Mouse (Mus musculus): ENCODE data around the gene Dlg2.

Gene Dlg2

GRCm38 (mm10) chr7:90476313-90477245 lies at the start of gene Dlg2:
Dlg2 (plus strand) TSS chr7:90476672.
- CTCF ChIA-PET = no interaction called here

GRCm38 (mm10) chr7:90427006-90427405 lies 49.5 kb upstream of the Dlg2 start:
- CTCF ChIA-PET = interaction anchor here (0.6 kb wide), 1 partner anchor 425 kb away, joined by 3 read pairs; no protein-coding TSS in a partner anchor

GRCm38 (mm10) chr7:90432221-90432620 lies 44.3 kb upstream of the Dlg2 start:
- CTCF ChIA-PET = no interaction called here

- CTCF ChIA-PET = interaction anchor here (0.8 kb wide), 1 partner anchor 20 kb away, joined by 11 read pairs; no protein-coding TSS in a partner anchor
Measured at GRCm38 (mm10) chr7:90440044-90440443, 36.4 kb upstream of the Dlg2 start.

DNA sequence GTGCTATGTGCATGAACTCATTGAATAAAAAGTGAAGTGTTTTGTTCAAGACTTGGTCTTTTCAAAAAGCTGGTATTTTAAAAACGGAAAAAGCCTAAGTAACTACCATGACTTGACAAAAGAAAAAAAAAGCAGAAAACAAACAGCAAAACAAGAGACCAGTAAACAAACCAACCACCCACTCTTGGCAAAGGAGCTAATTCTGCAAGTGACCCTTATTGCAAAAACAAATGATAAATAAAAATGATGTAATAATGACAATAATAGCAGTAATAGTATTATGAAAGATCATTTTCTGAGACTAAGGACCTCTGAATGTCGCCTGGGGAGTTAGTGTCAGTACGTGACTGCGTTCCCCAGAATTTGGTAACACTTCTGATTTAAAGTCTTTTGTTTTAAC lies 34.4 kb upstream of the Dlg2 start:
- CTCF ChIA-PET = interaction anchor here (0.6 kb wide), 1 partner anchor 139 kb away, joined by 4 read pairs; no protein-coding TSS in a partner anchor

DNA sequence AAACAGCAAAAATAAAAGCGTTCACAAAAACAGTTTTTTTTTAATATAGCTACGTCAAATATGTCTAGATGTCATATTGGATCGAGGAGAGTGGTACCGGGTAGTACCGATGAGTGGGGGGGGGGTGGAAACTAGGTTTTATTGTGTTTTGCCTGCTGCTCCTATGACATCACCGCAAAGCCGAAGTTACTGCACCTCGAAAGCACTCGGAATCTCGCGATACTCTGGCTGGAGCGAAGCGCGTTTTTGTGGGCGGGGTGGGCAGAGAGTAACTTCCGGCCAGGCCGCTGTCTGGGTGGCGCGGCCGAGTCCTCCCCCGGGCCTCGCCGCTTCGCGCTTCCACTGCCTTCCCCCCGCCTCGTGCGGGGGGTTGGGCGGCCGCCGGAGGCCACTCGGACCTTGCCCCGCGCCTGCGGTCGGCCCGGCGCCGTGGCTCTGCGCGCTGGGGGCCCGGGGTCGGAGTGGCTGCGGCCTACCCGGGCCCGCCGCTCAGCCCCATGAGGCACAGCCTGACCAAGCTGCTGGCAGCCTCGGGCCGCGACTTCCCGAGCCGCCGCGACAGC lies 33.9 kb upstream of the Dlg2 start, which contains the start of gene Crebzf:
Gene Crebzf (plus strand): TSS at position 212 of the 563 bp plus-strand sequence.
- CTCF ChIA-PET = interaction anchor here (1.3 kb wide), 1 partner anchor 16 kb away, joined by 4 read pairs; no protein-coding TSS in a partner anchor

DNA sequence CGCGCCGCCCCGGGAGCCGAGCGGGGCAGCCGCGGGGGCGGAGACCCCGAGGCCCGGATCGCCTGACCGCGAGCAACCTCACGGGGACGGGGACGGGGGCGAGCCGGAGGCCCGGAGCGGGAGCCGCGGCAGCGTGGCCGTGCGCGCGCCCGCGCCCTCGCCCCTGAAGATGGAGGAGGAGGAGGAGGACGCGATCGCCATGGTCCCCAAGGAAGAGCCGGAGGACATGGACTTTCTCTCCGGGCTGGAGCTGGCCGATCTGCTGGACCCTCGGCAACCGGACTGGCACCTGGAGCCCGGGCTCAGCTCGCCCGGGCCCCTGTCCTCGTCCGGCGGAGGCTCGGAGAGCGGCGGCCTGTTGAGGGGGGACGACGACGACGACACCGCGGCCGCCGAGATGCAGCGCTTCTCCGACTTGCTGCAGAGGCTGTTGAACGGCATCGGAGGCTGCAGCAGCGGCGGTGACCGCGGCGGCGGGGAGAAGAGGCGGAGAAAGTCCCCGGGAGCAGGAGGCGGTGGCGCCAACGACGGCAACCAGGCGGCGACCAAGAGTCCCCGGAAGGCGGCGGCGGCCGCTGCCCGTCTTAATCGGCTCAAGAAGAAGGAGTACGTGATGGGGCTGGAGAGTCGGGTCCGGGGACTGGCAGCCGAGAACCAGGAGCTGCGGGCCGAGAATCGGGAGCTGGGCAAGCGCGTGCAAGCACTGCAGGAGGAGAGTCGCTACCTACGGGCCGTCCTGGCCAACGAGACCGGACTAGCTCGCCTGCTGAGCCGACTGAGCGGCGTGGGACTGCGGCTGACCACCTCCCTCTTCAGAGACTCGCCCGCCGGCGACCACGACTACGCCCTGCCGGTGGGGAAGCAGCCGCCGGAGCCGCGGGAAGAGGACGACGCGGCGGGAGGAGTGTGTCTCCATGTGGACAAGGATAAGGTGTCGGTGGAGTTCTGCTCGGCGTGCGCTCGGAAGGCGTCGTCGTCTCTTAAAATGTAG lies 33.1 kb upstream of the Dlg2 start:
- CTCF ChIA-PET = interaction anchor here (1.3 kb wide), 1 partner anchor 15 kb away, joined by 4 read pairs; no protein-coding TSS in a partner anchor

DNA sequence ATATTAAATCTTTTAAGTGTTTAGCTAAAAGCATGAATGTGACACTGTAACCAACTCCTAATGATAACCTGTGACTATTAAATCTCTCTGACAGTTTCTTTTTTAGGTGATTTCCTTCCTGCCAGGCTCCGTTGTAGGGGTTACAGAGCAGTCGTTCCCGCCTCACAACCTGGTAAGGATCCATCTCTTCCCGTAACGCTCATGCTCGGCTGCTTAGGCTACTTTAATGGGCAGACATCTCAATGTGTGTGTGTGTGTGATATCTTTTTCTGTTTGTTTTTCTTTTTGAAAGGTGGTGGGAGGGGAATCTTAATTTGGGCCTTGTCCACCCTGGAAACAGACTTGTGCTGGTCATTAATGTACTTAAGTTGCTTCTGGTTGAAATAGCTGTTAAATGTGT lies 32.3 kb upstream of the Dlg2 start:
- CTCF ChIA-PET = interaction anchor here (1.3 kb wide), 1 partner anchor 15 kb away, joined by 4 read pairs; no protein-coding TSS in a partner anchor

GRCm38 (mm10) chr7:90456149-90456844 lies 20.2 kb upstream of the Dlg2 start:
- CTCF ChIA-PET = no interaction called here

DNA sequence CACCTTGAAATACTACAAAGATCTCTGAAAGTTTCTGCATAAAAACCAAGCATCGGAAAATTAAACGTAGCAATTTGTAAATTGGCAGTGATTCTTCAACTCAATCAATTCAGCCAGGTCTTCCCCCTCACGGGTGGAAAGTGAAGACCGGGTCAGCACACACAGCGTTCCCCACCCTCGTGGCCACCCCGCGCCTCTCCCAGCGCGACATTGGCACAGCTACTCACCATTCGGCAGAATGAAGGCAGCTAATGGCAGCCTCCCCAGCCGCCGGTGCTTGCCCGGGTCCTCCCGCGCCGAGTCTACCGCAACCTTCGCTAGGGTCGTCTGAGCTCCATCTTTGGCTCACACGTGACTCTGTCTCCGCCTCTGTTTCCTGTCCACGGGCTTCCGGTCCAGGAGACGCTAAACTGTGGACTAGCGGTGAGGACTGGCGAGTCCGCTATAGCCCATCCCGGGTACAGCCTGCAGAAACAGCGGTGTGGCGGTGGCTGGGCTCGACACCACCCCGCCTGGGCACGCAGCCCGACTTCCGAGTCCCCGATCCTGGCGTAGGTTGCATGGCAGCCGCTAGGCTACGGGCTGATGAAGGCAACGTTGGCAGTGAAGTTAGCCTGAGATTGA lies 19.5 kb upstream of the Dlg2 start, which contains the start of gene Tmem126a:
Gene Tmem126a (minus strand): TSS at position 385 of the 624 bp plus-strand sequence.
- CTCF ChIA-PET = no interaction called here

DNA sequence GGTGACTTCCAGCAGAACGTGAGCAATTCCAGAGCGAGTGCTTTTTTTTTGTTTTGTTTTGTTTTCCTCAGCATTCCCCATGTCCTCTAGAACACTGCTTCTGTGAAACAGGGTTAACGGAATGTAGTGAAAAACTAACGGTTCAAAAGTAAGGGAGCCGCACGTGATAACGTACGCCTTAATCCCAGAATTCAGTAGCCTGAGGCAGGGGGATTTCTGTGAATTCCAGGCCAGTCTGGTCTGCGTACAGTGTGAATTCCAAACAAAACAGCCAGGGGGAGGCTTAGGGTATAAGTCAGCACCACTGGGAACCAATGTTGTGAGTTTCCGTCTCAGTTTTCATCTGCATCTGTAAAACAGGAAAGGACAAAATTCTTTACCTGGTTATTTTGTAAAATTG lies 19.0 kb upstream of the Dlg2 start:
- CTCF ChIA-PET = no interaction called here

GRCm38 (mm10) chr7:90460330-90460729 lies 16.1 kb upstream of the Dlg2 start:
- CTCF ChIA-PET = interaction anchor here (0.8 kb wide), 1 partner anchor 20 kb away, joined by 11 read pairs; no protein-coding TSS in a partner anchor

DNA sequence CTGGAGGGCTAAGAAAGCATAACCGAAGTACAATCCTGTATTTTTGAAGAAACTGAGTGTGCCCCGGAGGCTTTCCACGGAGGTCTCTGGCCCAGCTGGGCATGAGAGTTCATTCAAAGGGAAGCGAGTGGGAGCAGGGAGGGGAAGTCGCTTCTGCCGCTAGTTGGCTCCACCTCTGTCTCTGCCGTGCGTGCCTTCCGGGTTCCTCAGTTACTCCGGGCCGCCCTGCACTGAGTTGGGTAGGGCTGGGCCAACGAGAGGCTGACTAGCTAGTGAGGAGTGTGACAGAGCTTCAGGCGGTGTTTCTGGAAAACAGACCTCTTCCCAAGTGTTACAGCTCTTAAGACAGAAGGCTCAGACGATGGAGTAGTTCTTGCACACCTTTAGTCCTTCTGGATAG lies 15.5 kb upstream of the Dlg2 start:
- CTCF ChIA-PET = no interaction called here

GRCm38 (mm10) chr7:90461441-90461840 lies 15.0 kb upstream of the Dlg2 start:
- CTCF ChIA-PET = interaction anchor here (1.0 kb wide), 1 partner anchor 11 kb away, joined by 4 read pairs; no protein-coding TSS in a partner anchor

- CTCF ChIA-PET = no interaction called here
Measured at GRCm38 (mm10) chr7:90473511-90473910, 3.0 kb upstream of the Dlg2 start.

GRCm38 (mm10) chr7:90475793-90476312 lies 619 bp upstream of the Dlg2 start, which contains the start of gene Tmem126b:
Tmem126b (minus strand) TSS chr7:90476001.
- CTCF ChIA-PET = no interaction called here

GRCm38 (mm10) chr7:90482607-90483006 lies 6.1 kb downstream of the Dlg2 start:
- CTCF ChIA-PET = no interaction called here

GRCm38 (mm10) chr7:90508124-90508523 lies 31.7 kb downstream of the Dlg2 start:
- CTCF ChIA-PET = no interaction called here

DNA sequence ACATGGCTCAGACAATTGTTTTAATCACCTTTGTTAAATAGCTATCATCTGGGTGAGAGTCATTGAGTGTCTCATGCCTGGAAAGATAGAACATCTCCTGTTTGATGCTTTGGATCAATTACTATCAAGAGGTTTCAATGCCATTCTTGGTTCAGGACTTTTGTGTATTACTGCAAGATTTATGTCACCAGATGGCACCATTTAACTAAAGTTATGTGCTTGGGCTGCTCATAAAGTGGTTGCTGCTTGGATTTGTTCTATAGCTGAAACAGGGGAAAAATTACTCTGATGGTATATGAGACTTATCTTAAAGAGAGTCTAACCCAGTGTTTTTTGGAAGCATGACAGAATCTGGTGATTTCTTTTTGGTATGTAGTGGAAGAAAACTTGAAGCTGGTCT lies 35.8 kb downstream of the Dlg2 start:
- CTCF ChIA-PET = interaction anchor here (0.7 kb wide), 1 partner anchor 23 kb away, joined by 9 read pairs; no protein-coding TSS in a partner anchor

Data from spleen, embryonic (tissue).